Mouse (Mus musculus) yolk sac, embryonic 10.5 days (tissue): ENCODE measurements around the gene Hist1h2ba.

Source experiments
- DNase-seq: peaks from one replicate; pipeline ENCODE4 v3.0.0-alpha.2; 2017; ENCODE audit warnings: low spot score

Hist1h2ba gene

DNA sequence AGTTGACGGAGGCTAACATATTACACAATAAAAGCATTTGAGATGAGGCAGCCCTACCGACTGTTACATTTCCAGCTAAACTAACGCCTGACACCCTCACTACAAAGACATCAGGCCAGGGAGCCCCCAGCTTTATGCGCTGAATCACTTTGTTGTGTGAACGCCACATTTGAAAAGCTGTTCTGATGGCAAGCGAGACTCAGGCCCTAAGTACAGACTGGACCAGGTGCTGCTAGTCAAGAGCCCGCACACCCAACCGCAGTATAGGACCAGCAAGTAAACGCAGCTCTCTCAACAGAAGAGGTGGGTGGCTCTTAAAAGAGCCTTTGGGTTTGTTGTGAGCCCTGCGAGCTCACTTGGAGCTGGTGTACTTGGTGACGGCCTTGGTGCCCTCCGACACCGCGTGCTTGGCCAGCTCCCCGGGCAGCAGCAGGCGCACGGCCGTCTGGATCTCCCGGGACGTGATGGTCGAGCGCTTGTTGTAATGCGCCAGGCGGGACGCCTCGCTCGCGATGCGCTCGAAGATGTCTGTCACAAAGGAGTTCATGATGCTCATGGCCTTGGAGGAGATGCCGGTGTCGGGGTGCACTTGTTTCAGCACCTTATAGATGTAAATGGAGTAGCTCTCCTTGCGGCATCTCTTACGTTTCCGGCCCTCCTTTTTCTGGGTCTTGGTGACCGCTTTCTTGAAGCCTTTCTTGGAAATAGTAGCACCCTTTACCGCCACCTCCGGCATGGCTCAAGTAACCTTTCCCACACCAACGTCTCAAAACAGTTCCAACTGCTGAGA, at the start of gene Hist1h2ba:
Hist1h2ba (minus strand) TSS at position 736 of the 790 bp plus-strand sequence.
- no peak for DNase-seq

GRCm38 (mm10) chr13:23972271-23972670, 38.3 kb upstream of the Hist1h2ba start:
- DNase-seq, result no peak

GRCm38 (mm10) chr13:23971870-23972269, 37.9 kb upstream of the Hist1h2ba start:
- DNase-seq, result no peak

DNA sequence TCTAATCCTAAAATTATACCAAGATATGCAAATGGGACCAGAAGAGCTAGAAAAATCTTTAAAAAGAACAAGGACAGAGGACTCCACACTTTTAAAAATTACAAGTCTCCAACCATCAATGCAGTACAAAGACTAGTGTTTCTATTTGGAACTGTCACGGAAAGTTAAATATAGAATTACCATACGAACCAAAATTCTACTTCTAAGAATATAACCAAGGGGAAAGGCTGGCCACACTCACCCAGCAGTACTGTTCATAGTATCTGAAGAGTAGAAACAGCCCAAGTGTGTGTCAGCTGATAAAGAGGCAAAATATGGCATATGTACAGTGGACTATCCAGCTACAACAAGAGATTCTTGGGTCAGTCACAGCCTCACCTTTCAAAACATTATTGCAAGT, 31.0 kb upstream of the Hist1h2ba start:
- DNase-seq, result no peak

DNA sequence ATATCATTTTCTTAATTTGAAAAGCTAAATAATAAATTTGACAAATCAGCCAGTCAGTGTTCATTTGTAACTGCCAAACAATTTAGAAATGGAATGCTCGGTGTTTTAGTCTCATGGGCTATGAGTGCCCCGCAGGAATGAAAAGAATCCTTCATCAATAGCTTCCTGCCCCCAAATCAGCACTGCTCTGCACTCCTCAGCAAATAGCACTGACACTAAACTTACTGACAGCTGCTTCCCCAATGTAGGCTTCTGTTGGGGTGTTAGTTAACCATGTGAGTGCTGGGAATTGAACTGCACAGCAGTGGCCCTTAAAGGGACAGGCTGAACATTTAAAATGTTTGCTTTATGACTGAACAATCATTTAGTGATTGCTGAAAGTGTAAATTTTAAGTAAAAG, 25.8 kb upstream of the Hist1h2ba start:
- DNase-seq, result no peak

DNA sequence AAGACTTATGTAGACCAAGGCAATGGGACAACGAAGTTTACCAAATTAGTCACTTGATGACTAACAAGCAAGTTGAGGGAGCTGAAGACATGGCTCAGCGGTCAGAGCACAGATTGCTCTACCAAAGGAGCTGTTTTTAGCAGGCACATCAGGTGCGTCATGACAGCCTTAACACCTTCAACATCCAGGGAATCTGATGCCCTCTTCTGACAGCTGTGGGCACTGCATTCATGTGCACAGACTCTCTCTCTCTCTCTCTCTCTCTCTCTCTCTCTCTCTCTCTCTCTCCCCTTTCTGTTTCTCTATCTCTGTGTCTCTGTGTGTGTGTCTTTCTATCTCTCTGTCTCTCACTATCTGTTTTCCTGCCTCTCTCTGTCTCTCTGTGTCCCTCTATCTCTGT, 17.0 kb upstream of the Hist1h2ba start:
- no peak for DNase-seq

GRCm38 (mm10) chr13:23949484-23950246, 15.7 kb upstream of the Hist1h2ba start:
- no peak for DNase-seq

- DNase-seq, result no peak
Observed at GRCm38 (mm10) chr13:23946254-23946653, 12.3 kb upstream of the Hist1h2ba start.

DNA sequence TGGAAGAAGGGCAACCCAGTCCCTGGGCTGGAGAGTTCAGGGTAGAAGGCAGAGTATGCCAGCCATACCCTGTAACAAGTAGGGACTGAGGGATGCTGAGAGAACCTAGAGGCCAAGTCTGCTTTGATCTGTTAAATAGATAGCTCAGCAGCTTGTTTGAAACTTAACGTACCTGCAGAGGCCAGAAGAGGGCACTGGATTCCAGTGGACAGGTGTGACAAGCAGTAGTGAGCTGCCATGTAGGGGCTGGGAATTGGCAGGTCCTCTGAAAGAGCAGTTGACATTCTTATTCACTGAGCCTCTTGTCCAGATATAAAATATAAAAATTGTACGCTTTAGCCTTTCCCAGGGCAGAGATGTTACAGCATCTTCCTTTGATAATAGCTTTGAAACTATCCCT, 8.9 kb upstream of the Hist1h2ba start:
- DNase-seq, result peak; percentile 12

- DNase-seq, result no peak
Observed at GRCm38 (mm10) chr13:23940291-23940690, 6.3 kb upstream of the Hist1h2ba start.

DNA sequence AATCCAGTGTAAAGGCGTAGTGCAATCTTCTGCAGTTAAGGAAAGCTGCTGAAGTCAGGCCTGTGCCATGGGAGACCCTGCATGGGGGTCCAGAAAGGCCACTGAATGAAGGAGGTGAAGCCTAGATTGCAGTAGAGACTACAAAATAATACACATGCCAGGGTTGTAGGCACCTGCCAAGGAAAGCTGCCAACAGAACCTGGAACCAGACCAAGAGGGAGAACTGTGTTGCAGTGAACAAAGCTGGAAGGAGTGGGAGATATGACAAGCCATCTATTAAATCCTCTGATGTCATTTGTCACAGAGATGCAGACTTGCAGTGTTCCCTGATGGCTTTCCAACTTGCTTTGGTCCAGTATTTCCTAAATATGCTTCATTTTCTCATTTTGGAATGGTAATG, 4.7 kb upstream of the Hist1h2ba start:
- no peak for DNase-seq

DNA sequence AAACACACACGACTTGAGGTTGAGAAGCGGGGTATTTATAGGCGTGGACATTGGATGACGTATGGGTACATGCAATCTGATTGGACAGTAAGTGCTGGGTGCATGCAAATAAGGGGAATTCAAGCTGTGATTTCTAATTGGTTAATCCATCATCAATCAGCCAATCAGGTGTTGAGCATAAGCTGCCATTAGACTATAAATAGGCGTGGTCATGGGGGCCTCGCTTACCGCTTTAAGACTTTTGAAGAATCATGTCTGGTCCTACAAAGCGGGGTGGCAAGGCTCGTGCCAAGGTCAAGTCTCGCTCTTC, 210 bp upstream of the Hist1h2ba start, which contains the start of gene Hist1h2aa:
Hist1h2aa (plus strand) TSS at position 252 of the 310 bp plus-strand sequence.
- no peak for DNase-seq

DNA sequence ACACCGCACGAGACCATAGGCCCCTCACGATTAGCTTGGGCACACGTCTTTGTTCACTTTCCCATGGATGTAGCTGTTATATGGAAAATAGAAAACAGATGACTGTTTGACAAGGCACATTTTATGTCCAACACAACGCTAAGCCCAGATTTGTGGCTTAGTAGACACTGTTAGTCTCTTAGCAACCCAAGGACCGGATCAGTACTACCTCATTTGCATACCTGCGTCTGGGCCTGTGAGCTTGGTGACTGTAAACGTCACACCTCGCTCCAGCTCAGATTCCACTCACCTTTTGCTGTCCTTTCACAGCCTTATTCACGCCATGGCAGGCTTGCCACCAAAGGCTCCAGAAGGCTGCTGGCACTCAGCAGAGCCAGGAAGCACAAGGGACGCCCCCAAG, 3.1 kb downstream of the Hist1h2ba start:
- DNase-seq, result no peak

GRCm38 (mm10) chr13:23930461-23930860, 3.5 kb downstream of the Hist1h2ba start:
- DNase-seq, result no peak

DNA sequence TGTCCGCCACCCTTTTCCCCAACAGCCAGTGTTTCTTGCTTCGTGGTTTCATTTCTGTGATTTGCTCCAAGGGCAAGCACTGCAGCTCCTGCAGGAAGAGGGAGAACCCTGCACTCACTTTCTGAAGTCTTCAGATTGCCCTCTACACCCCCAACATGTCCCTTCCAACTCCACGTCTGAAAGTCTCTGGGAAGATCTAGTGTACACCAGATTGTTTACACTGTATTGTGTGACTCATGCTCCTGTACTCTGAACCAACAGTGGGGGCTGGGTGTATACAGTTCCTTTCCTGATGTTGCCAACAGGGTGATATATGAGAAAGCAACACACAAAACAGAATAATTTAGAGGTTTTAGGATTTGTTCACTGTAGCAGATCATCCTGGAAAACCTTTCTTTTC, 5.3 kb downstream of the Hist1h2ba start:
- no peak for DNase-seq

DNA sequence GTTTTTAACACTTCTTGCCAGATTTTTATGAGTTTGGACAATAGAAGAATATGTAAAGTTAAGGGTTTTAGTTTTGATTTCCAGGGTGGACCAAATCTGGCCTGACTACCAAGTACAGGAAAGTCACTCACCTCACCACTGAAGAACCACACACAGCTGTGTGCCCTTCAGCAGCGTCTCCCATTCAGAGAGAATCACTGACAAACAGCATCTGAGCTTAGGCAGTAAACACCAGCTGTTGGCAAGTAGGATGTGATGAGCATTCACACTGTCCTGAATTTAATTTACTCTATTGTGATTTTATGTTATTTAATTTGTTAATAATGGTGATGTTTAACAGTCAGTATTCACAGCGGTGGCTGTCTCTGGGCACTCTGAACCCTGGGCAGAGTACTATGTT, 8.2 kb downstream of the Hist1h2ba start:
- DNase-seq, result no peak

- DNase-seq, result peak; percentile 16
Observed at GRCm38 (mm10) chr13:23917674-23918073, 16.3 kb downstream of the Hist1h2ba start.

- DNase-seq, result no peak
Observed at GRCm38 (mm10) chr13:23916132-23916531, 17.8 kb downstream of the Hist1h2ba start.

DNA sequence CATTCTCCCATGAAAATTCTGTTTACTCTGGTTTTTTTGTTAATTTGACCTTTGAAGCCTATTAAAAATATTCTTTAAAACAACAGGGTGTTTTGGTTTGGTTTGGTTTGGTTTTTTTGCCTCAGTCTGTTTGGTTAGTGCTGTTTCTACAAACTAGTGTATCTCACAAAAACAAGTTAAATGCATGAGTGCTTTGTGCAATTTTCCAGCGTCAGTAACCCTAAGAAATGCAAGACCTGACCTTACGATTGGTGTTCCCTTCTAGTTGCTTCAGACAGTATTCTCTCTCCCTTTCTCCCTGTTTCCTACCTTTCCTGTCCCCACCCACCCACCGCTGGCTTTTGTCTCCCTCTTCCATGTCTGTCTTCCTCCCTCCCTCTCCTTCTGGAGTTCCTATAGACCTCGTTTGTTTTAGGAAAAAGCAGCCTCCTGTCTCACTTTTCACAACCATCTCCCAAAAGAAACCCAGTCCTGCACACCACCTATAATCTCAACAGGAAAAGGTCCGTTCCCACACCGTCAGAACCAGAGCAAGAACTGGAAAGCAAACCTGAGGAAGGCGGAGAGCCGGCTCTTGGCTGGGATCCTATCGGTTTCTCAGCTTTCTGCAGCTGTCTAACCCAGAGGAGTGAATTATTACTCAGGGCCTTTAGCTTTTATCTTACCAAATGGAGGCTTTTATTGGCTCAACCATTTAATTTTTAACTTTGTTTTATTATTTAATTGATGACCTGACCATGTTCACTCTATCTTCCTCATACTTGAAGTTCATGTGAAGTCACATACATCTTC, 19.4 kb downstream of the Hist1h2ba start, which contains the start of gene Slc17a4:
Slc17a4 (minus strand) TSS at position 634 of the 792 bp plus-strand sequence.
- DNase-seq, result no peak

DNA sequence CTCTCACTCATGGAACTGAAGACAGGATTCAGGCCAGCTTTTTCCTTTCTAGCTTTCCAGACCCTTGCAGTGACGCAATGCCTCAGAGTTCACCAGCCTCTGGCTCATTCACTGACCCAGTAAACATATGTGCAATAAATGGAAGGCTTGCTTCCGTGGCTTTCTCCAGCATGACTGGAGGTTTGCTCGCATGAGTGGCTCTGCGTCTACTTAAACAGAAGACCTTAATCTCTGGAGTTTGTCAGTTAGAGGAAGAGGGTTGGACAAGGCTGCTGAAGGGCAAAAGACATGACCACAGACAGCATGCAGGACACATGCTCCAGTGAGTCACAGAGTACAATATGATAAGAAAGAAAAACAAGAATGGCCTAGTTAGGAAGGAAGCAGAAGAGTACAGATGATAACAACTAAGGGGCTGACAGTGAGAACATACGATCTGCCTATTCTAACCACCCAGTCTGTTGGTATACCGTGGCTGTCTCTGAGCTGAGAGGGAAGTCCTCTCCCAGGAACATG, 20.1 kb downstream of the Hist1h2ba start:
- peak; percentile 74 for DNase-seq

DNA sequence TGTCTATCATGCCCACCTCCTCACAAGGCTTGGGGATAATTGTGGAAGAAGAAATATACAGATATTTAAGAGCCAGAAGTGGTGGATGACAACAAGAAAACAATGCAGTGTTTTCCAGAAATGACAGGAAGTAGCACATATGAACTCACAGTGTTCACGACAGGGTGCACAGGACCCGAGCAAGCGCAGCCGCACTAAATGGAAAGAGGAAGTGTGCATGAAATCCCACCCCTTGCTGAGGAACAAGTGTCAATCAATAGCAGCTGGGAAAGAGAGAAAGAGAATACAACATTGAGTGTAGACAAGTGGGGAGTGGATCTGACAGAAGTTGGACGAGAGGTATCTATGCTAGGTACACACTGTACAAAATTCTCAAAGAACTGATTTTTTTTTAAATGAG, 22.6 kb downstream of the Hist1h2ba start:
- no peak for DNase-seq

GRCm38 (mm10) chr13:23910121-23910520, 23.8 kb downstream of the Hist1h2ba start:
- DNase-seq, result no peak
